Mouse (Mus musculus) bone marrow, adult 2 months (tissue): ENCODE results near the gene P2ry13.

Source experiments
- CTCF ChIP-seq: fragments of 200-500 bp; IDR thresholded peaks from 2 replicates; pipeline ENCODE4 v1.5.1; 2011; ENCODE audit warnings: low read length, control low read depth; ENCODE audit not compliant: control insufficient read depth, insufficient read depth
- POLR2A ChIP-seq: fragments of 200-500 bp; IDR thresholded peaks from 2 replicates; pipeline ENCODE4 v1.6.1; 2011; ENCODE audit warnings: low read depth, mild to moderate bottlenecking, control low read depth, low read length, borderline replicate concordance; ENCODE audit not compliant: control insufficient read depth

DNA sequence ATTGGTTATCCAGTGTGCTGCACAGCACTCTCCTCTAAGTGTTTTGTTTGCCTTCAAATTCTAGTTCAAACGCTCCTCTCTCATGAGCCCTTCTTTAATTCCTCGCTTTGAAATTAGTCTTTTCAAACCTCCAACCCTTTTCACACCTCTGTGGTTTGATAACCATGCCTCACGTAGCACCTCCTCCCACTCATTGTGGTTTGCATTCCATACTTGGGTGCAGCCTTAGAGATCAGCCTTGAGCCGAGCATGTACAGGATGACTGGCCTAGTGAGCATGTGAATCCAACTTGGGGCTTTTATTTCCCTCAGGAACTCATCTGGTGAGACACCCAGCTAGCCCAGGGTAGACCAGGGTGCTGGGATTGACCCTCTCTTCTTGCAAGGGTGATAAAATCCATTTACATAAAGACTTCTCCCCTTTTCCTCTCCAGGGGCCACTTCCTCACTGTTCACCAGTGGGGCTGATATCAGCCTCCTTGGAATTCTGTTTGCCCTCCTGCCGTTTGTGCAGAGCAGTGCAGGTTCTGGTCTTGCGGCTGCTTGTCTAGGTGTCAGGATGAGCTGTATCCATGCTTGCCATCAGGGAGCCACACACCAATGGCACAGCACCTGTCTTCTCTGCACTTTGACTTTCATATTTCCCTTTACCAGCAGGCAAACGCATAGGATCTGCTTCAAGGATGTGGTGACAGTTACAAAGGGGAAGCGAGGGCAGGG lies 6.7 kb downstream of the P2ry13 start:
- TF ChIP-seq POLR2A (no peak), CTCF (no peak)
